Mouse (Mus musculus): ENCODE measurements around the gene Iqsec1.

Gene Iqsec1

DNA sequence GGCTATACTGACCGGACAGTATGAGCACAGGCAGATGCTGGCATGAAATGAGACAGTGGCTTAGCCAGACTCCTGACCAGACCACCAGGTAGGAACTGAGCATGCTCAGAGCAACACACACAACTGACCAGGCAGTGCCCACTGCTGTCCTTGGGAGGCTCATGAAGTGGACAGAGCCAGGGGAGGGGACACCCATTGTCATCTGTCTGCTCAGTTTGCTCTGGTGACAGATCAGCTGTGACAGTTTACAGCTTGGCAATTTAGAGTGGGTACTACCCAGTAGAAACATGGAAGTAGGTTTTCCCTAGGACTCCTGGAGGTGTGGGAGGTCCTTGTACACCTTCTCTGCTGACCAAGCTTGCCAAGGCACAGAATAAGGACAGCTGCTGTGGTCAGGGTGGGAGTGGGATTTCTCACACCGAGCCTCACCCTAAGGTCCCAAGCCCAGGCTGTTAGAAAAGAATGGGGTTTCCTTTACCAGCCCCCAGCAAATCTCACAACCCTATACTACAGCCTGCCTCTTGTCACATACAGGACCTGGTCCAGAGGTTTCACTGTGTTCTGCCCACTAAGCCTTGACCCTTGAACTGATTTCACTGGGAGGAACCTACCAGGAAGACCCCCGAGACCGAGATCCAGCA is 253.0 kb downstream of the Iqsec1 start:
- TF ChIP-seq GATA4 (IDR thresholded peaks at IDR 0.05; ENCODE audit: insufficient replicate concordance, low read length): no peak

- no peak for TF ChIP-seq GATA4 (IDR thresholded peaks at IDR 0.05; ENCODE audit: insufficient replicate concordance, low read length)
These were observed 253.7 kb downstream of the Iqsec1 start for GRCm38 (mm10) chr6:90734806-90735205.

DNA sequence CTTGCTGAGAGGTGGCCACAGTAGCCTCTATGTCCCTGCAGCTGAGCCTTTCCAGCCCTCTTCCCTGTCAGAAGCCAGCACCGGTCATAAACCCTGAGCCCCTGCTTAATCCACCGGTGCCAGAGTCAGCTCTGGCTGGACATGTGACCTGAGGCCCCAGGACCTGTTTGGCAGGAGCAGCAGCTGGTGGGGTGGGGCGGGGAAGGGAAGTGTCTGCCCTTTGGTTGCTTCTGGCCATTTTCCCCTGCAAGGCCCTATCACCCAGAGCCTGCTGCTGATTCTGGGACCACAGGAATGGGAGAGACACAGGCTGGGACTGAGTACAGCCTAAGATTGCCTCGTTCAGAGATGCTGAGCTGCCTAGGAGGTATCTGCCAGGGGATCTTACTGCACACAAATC is 257.2 kb downstream of the Iqsec1 start:
- no peak for TF ChIP-seq GATA4 (IDR thresholded peaks at IDR 0.05; ENCODE audit: insufficient replicate concordance, low read length)

- TF ChIP-seq GATA4 (IDR thresholded peaks at IDR 0.05; ENCODE audit: insufficient replicate concordance, low read length): no peak
These were observed 258.7 kb downstream of the Iqsec1 start for GRCm38 (mm10) chr6:90729829-90730228.

GRCm38 (mm10) chr6:90728491-90728931 is 260.0 kb downstream of the Iqsec1 start:
- TF ChIP-seq GATA4 (IDR thresholded peaks at IDR 0.05; ENCODE audit: insufficient replicate concordance, low read length): no peak

DNA sequence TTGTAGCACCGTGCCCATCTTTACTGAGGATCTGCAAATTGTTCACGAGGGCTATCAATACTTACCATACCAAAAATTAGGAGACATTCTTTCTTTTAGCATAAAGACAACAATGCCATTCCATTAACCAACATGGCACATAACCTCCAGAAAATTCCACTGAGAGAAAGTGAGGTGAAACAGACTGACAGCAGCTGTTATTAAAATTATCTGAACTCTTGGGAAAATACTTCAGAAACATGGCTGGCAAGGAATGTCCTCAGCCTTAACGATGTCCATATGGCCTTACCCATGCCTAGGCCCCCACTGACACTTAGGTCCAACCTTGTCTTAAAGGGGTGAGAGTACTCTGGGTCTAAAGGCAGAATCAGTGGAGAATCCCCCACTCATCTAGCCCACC is 260.7 kb downstream of the Iqsec1 start:
- no peak for TF ChIP-seq GATA4 (IDR thresholded peaks at IDR 0.05; ENCODE audit: insufficient replicate concordance, low read length)

DNA sequence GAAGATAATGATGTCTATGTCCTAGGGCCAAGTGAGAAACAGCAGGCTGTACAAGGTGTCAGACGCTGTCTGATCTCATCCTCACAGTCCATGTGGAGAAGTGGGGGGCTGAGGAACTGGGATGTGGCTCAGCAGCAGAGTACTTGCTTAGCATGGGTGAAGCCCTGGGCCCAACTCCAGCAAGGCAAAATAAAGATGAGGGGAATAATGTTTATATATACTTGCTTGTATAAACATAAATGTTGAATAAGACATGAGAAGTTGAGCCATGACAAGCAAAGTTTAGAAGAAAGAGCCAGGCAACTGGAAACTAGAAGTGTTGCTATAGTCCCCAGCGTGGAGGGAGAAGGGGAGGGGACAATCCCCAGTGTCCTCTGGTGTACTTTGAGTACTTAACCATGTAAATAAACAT is 261.8 kb downstream of the Iqsec1 start:
- TF ChIP-seq GATA4 (IDR thresholded peaks at IDR 0.05; ENCODE audit: insufficient replicate concordance, low read length): no peak

GRCm38 (mm10) chr6:90725526-90725925 is 263.0 kb downstream of the Iqsec1 start:
- TF ChIP-seq GATA4 (IDR thresholded peaks at IDR 0.05; ENCODE audit: insufficient replicate concordance, low read length): no peak

GRCm38 (mm10) chr6:90722993-90723392 is 265.5 kb downstream of the Iqsec1 start:
- TF ChIP-seq GATA4 (IDR thresholded peaks at IDR 0.05; ENCODE audit: insufficient replicate concordance, low read length): no peak

DNA sequence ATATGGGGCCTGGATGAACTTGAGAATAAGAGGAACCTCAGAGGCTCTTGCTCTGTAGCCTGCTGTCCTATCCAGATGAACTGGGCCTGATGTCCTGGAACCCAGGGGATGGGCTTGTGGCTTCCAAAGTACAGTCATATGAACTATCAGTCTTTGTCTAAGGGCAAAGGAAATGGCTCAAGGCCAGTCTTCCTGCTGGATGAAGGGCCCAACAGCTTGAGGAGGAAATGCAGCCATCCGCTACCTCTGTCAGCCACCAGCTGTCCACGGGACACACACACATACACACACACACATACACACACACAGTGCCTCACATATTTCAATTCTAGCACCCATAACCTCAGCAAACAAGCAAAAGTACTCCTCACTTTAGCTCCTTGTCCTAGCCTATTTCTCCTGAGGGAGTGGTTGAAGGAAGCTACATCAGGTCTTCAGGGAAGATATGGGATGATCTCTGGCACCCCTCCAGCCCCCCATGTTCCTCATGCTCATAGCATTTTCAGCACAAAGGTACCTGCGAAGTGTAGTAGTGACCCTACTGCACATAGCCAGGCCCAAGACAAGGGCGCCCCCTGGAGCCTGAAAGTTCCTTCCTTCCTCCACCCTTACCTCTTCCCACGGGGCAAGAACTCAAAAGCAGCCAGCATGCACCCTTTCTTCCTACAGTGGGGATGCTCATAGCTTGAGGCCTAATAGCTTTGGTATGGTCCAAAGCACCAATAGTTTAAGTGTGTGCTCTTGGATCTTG is 267.3 kb downstream of the Iqsec1 start:
- peak; percentile 79; the same call in 1 of the 2 replicates for TF ChIP-seq GATA4 (IDR thresholded peaks at IDR 0.05; ENCODE audit: insufficient replicate concordance, low read length)

- TF ChIP-seq GATA4 (IDR thresholded peaks at IDR 0.05; ENCODE audit: insufficient replicate concordance, low read length): no peak
These were observed 268.3 kb downstream of the Iqsec1 start for GRCm38 (mm10) chr6:90720201-90720600.

DNA sequence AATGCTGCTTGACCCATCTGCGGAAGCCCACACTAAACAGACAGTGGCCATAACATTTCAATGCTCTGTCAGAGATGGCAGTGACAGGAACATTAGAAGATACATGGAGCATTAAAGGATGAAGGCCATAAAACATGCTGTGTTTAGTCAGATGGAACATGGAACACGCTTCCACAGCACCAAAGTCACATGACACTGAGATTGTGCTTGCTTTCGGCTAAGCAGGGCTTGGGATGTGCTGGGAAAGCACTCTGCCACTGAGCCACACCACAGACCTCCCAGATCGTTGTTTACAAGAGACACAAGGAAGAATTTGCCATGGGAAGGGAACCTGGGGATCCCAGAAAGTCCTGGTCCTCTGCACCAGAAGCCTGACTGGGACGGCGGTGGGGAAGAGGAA is 269.1 kb downstream of the Iqsec1 start:
- no peak for TF ChIP-seq GATA4 (IDR thresholded peaks at IDR 0.05; ENCODE audit: insufficient replicate concordance, low read length)

DNA sequence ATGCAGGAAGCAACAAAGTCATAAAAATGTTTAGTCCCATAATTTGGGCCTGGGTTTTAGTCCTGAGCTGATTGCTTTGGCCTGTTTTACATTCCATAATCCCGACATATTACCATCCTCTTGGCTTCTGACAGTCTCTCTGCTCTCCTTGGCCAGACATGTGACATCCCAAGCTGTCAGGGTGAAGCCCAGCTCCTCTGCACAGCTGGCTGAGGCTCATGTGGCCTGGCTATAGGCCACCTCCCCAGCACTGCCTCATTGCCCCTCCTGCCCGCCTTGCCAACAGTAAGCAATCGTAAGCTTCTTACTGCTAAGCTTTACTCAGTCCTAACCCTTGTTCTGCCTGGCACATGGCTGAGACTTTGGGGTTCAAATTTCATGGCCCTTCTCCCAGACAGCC is 270.0 kb downstream of the Iqsec1 start:
- TF ChIP-seq GATA4 (IDR thresholded peaks at IDR 0.05; ENCODE audit: insufficient replicate concordance, low read length): no peak

DNA sequence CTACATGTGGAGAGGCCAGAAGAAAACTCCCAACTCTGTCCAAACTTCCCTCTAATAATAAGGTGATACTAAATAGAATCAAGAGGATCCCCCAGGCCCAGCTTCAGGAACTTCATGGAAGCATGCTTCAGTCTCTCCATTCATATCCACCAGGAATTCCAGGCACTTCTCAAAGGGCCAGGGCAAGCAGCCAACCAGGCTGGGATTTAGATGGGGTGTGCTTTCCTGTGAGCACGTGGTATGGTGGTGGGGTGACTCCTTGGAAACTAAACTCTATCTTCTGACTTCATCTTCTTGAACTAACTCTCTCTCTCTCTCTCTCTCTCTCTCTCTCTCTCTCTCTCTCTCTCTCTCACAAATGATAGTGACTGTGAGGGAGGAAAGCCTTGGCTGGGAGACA is 270.8 kb downstream of the Iqsec1 start:
- peak; percentile 66; the same call in 1 of the 2 replicates for TF ChIP-seq GATA4 (IDR thresholded peaks at IDR 0.05; ENCODE audit: insufficient replicate concordance, low read length)

DNA sequence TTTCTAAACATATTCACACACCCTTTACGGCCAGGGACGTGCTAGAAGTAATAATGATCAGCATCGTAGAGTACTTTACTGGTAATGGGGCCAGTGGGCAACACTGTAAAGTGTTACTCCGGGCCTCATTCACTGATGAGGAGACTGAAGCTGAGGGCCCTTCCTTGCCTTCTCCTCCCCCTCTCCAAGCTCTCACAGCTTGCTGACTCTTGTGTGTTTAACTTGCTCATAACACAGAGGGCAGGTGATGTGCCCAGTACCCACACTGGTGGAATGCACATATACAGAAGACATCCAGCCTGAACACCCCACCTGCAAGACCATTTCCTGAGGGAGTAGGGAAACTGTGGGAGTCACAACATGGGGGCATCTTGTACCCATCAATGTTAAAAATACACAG is 271.6 kb downstream of the Iqsec1 start:
- no peak for TF ChIP-seq GATA4 (IDR thresholded peaks at IDR 0.05; ENCODE audit: insufficient replicate concordance, low read length)

DNA sequence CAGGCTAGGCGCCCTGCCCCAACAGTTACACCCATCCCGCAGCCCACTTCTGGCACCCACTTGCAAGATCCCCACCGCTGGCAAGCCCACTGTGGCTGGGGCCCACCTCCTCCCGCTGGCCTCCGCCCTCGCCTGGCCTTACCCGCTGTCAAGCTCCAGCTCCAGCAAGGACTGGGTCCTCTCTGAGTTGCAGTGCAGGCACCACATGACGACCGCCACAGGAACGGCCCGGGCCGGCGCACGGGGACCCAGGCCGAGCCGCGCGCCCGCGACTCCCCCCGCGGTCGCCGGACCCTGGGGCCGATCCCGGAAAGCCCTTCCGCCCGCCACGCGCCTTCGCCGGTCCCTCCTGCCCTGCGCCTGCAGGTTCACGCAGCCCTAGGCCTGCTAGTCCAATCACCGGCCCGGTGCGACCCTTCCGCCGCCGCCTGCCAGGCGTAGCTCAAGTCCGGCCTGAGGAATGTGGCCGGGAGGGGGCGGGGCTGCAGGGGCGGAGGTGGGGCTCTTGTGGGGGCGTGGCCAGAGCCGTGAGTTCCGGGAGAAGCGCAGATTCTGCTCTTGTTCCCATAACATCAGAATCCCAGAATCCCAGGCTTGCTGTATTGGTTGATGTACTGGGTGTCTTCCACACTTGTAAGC is 272.3 kb downstream of the Iqsec1 start:
- TF ChIP-seq GATA4 (IDR thresholded peaks at IDR 0.05; ENCODE audit: insufficient replicate concordance, low read length): no peak; the same call in 1 of the 2 replicates
